Mouse (Mus musculus): ENCODE results near the gene Amot. TPM values are rescaled to one million over a fixed set of nuclear protein-coding genes. Genes with fewer than 3 reads are reported as not detected.

Gene Amot
- total RNA-seq, 2 experiments from 2014 or later, result 191 to 215 TPM

Other genes with a start within 250 kb of the Amot start
- gene Lhfpl1, start 156.1 kb downstream of the Amot start, total RNA-seq (2021), result 1 to 10 TPM in 1 of 2 experiments, under 1 TPM in 1; 0.78 to 1.8 TPM